Mouse (Mus musculus): ENCODE measurements around the gene Vps25.

GRCm38 (mm10) chr11:101272446-101272845 lies 18.9 kb downstream of the Vps25 start:
- TF ChIP-seq CTCF (IDR thresholded peaks at IDR 0.05; ENCODE audit: borderline replicate concordance, insufficient read depth, low read depth, low read length): no peak
- no peak for TF ChIP-seq POLR2A (IDR thresholded peaks at IDR 0.05; ENCODE audit: borderline replicate concordance, insufficient read depth, low read length)
